8 mouse cellular contexts compared by ENCODE assay signal in genomic region chr19:7103349-7103992, GRCm38 (mm10). TPM values are rescaled to one million over a fixed set of nuclear protein-coding genes. Genes with fewer than 3 reads are reported as not detected.
A peak's percentile ranks its signal among the peaks of the same experiment; 100 is the strongest.
DNase-seq lines count a peak whose midpoint lies in the region; ATAC-seq lines count a peak whose summit lies in the region.

No protein-coding gene starts in this region.

- H3K36me3 ChIP-seq in lung, embryonic 16.5 days (ENCODE audit: control insufficient read depth, insufficient read depth, low read length) = no peaks in the 10 kb centered on the region
- H3K36me3 ChIP-seq in intestine, embryonic 16.5 days (ENCODE audit: control insufficient read depth, insufficient read depth, low read length) = no peaks in the 10 kb centered on the region
- no peaks in the 10 kb centered on the region for H3K36me3 ChIP-seq in stomach, embryonic 15.5 days

- peak overlapping the region; percentile 6; the same call in 1 of the 2 replicates for H3K9ac ChIP-seq in lung, embryonic 16.5 days (ENCODE audit: low read length)
- H3K9ac ChIP-seq in intestine, embryonic 16.5 days (ENCODE audit: low read depth, low read length) = peak overlapping the region; percentile 38
- peak overlapping the region; percentile 16; the same call in 1 of the 2 replicates for H3K9ac ChIP-seq in stomach, embryonic 15.5 days

- H3K4me3 ChIP-seq in lung, embryonic 16.5 days (ENCODE audit: low read length) = no peak overlapping the region
- no peak overlapping the region for H3K4me3 ChIP-seq in intestine, embryonic 16.5 days (ENCODE audit: low read length)
- H3K4me3 ChIP-seq in stomach, embryonic 15.5 days (replicated peaks) = 0 out of 2 replicates have a peak overlapping the region, but pooled peaks have one; percentile 5

- H3K9me3 ChIP-seq in lung, embryonic 16.5 days (ENCODE audit: control insufficient read depth, low read length) = no peaks in the 10 kb centered on the region
- H3K9me3 ChIP-seq in intestine, embryonic 16.5 days (ENCODE audit: control insufficient read depth, low read length) = no peaks in the 10 kb centered on the region
- no peaks in the 10 kb centered on the region for H3K9me3 ChIP-seq in stomach, embryonic 15.5 days

- H3K4me2 ChIP-seq in lung, embryonic 16.5 days (ENCODE audit: low read depth, low read length) = peak overlapping the region; percentile 43
- peak overlapping the region; percentile 31 for H3K4me2 ChIP-seq in intestine, embryonic 16.5 days (ENCODE audit: low read depth, low read length)
- peak overlapping the region; percentile 46 for H3K4me2 ChIP-seq in stomach, embryonic 15.5 days

- ATAC-seq in lung, embryonic 16.5 days (ENCODE audit: low read depth) = peak; percentile 59
- ATAC-seq in intestine, embryonic 16.5 days = peak; percentile 72
- ATAC-seq in stomach, embryonic 15.5 days (ENCODE audit: insufficient read depth, low FRiP score, low read depth) = peak; percentile 41; the same call in 1 of the 2 replicates

- H3K27me3 ChIP-seq in lung, embryonic 16.5 days (ENCODE audit: control insufficient read depth, insufficient read depth, low read depth, low read length) = no peaks in the 10 kb centered on the region; the same call in 1 of the 2 replicates
- H3K27me3 ChIP-seq in intestine, embryonic 16.5 days (replicated peaks; ENCODE audit: control insufficient read depth, insufficient read depth, low read length) = no peaks in the 10 kb centered on the region
- H3K27me3 ChIP-seq in stomach, embryonic 15.5 days (replicated peaks) = 0 out of 2 replicates have a peak, but pooled peaks cover under 1% of the 10 kb centered on the region

- H3K27ac ChIP-seq in lung, embryonic 16.5 days (ENCODE audit: low read length) = no peak overlapping the region
- peak overlapping the region; percentile 45 for H3K27ac ChIP-seq in intestine, embryonic 16.5 days (ENCODE audit: low read length)
- H3K27ac ChIP-seq in stomach, embryonic 15.5 days = peak overlapping the region; percentile 45; the same call in 1 of the 2 replicates

- no peak for DNase-seq in lung, postnatal 4 days
- peak; percentile 60 to 61 for DNase-seq in heart, adult 18-20 months
- DNase-seq in urinary bladder, adult 2 months (ENCODE audit: low spot score) = no peak
- no peak for DNase-seq in T-cell, adult 2 months (ENCODE audit: low spot score)
- DNase-seq in right cerebral cortex, postnatal 25 days = no peak

- WGBS in lung, embryonic 16.5 days = 62% methylated on average over 4 of the region's 4 CpGs
- 69% methylated on average over 4 of the region's 4 CpGs for WGBS in intestine, embryonic 16.5 days
- 54% methylated on average over 4 of the region's 4 CpGs for WGBS in stomach, embryonic 15.5 days

- H3K4me1 ChIP-seq in lung, embryonic 16.5 days (replicated peaks; ENCODE audit: control insufficient read depth, insufficient read depth, low read length) = peaks cover 27% of the 10 kb centered on the region
- H3K4me1 ChIP-seq in intestine, embryonic 16.5 days (ENCODE audit: control insufficient read depth, insufficient read depth, low read length) = peaks cover 16% of the 10 kb centered on the region
- H3K4me1 ChIP-seq in stomach, embryonic 15.5 days = peaks cover 20% of the 10 kb centered on the region

RNA-seq across cellular contexts. Expression of gene Flrt1, which starts 2.1 kb away (rescaled TPM):
- polyA plus RNA-seq in lung, embryonic 16.5 days (2015; fragmentation: Nextera tagmentation; extraction: Ambion mirVana) = 0.99 and 1.1 TPM in 2 replicates
- total RNA-seq in heart, adult 18-20 months (2021) = 1 to 10 TPM in 1 of 2 experiments, under 1 TPM in 1; 0.82 to 1.4 TPM
- polyA plus RNA-seq in intestine, embryonic 16.5 days (2015; fragmentation: Nextera tagmentation; extraction: Ambion mirVana) = 1.6 and 1.9 TPM in 2 replicates
- polyA plus RNA-seq in stomach, embryonic 15.5 days (2015; fragmentation: Nextera tagmentation; extraction: Ambion mirVana) = 3.5 and 4.2 TPM in 2 replicates
- 0.37 and 0.66 TPM in 2 replicates for polyA plus RNA-seq in urinary bladder, adult 2 months (2012; rRNA removed)

RNA-seq across cellular contexts. Expression of gene Macrod1, which starts 46.9 kb away (rescaled TPM):
- polyA plus RNA-seq in lung, embryonic 16.5 days (2015; fragmentation: Nextera tagmentation; extraction: Ambion mirVana) = 15.3 and 17.6 TPM in 2 replicates
- 100 to 1,000 TPM; 303 to 332 TPM for total RNA-seq in heart, adult 18-20 months (2021)
- polyA plus RNA-seq in intestine, embryonic 16.5 days (2015; fragmentation: Nextera tagmentation; extraction: Ambion mirVana) = 11.6 and 13.1 TPM in 2 replicates
- polyA plus RNA-seq in stomach, embryonic 15.5 days (2015; fragmentation: Nextera tagmentation; extraction: Ambion mirVana) = 11.7 and 13.3 TPM in 2 replicates
- polyA plus RNA-seq in urinary bladder, adult 2 months (2012; rRNA removed) = 23.7 and 26.2 TPM in 2 replicates

Comparison
In these comparisons a context has a peak if more than half of its experiments do, and no peak if none do; other contexts are left out.
1. DNase-seq: peak in heart, adult 18-20 months (2 of 2); none in lung, postnatal 4 days (0 of 2), urinary bladder, adult 2 months (single experiment), T-cell, adult 2 months (single experiment) and right cerebral cortex, postnatal 25 days (single experiment).
2. Peak in every context shown above with its lines, with median percentiles within 50 percentile points of each other: ATAC-seq, H3K4me2 ChIP-seq and H3K9ac ChIP-seq.